Mouse (Mus musculus) liver, embryonic 13.5 days (tissue): Measurements from ENCODE around the gene Lrrc23. TPM values are rescaled to one million over a fixed set of nuclear protein-coding genes. Genes with fewer than 3 reads are reported as not detected.

Source experiments
- ATAC-seq: fragments of 200-750 bp; cut with Nextera tagmentation; 2 replicates; pipeline ENCODE4 v1.8.0; 2017; ENCODE audit warnings: low read depth, mild to moderate bottlenecking, moderate number of reproducible peaks, moderate library complexity
- DNase-seq: peaks from one replicate; pipeline ENCODE4 v3.0.0; 2022
- H3K27ac ChIP-seq: fragments of 300-500 bp; sonication (generic); 2 replicates; pipeline ENCODE4 v1.5.1; 2015; ENCODE audit warnings: moderate library complexity, mild to moderate bottlenecking, inconsistent platforms
- H3K27me3 ChIP-seq: fragments of 300-500 bp; sonication (generic); 2 replicates; pipeline ENCODE4 v1.6.1; 2015; ENCODE audit warnings: mild to moderate bottlenecking, inconsistent platforms
- H3K36me3 ChIP-seq: fragments of 300-500 bp; sonication (generic); 2 replicates; pipeline ENCODE4 v1.6.1; 2015; ENCODE audit warnings: mild to moderate bottlenecking, inconsistent platforms
- H3K4me1 ChIP-seq: fragments of 300-500 bp; sonication (generic); replicated peaks from 2 replicates; pipeline ENCODE4 v1.6.1; 2015; ENCODE audit warnings: inconsistent platforms
- H3K4me2 ChIP-seq: fragments of 300-500 bp; sonication (generic); 2 replicates; pipeline ENCODE4 v1.6.1; 2015; ENCODE audit warnings: inconsistent platforms, mild to moderate bottlenecking, moderate library complexity
- H3K4me3 ChIP-seq: fragments of 300-500 bp; sonication (generic); replicated peaks from 2 replicates; pipeline ENCODE4 v1.5.1; 2015; ENCODE audit warnings: mild to moderate bottlenecking, inconsistent platforms
- H3K9ac ChIP-seq: fragments of 300-500 bp; sonication (generic); 2 replicates; pipeline ENCODE4 v1.6.1; 2015; ENCODE audit warnings: mild to moderate bottlenecking, inconsistent platforms
- H3K9me3 ChIP-seq: fragments of 300-500 bp; sonication (generic); replicated peaks from 2 replicates; pipeline ENCODE4 v1.6.1; 2016; ENCODE audit warnings: inconsistent platforms
- WGBS: fragments of 180-500 bp; shearing (Covaris S2); methylation state at CpG from one replicate; pipeline ENCODE4 v1.1.7; 2015; ENCODE audit not compliant: insufficient replicate concordance; 5-methylcytosine and 5-hydroxymethylcytosine counted together
- polyA plus RNA-seq: library from polyadenylated mRNA; unstranded; fragments of >200 nt; fragmentation: Nextera tagmentation; extraction: Ambion mirVana; gene quantifications from 2 replicates; pipeline ENCODE4 v1.2.1, GENCODE M21; 2015

Lrrc23 gene
- polyA plus RNA-seq, 1 experiment from 2014 or later, result not detected

DNA sequence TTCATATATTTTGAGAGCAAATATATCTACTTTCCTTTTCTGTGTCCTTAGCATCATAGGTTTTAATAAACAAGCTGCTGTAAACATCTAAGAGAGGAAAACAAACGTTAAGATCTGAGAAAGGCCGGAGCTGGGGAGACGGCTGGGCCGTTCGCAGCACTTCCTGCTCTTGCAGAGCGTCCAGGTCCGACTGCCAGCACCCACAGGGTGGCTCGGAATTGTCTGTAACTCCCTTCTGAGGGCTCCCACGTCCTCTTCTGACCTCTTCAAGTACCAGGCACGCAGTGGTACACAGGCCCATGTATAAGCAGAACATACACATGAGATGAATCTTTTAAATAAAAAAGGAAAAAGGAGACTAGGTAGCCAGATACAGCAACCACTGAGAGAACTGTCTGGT, 8.2 kb upstream of the Lrrc23 start:
- no peaks in the 10 kb centered on the region for H3K36me3 ChIP-seq
- H3K27ac ChIP-seq, result no peak overlapping the region
- no peak for ATAC-seq
- H3K27me3 ChIP-seq, result no peaks in the 10 kb centered on the region
- no peak overlapping the region for H3K4me3 ChIP-seq
- H3K9ac ChIP-seq, result no peak overlapping the region
- 69% methylated on average over 10 of the region's 10 CpGs for WGBS
- no peak overlapping the region for H3K4me2 ChIP-seq
- H3K9me3 ChIP-seq, result no peaks in the 10 kb centered on the region
- H3K4me1 ChIP-seq, result peaks cover 4% of the 10 kb centered on the region; the same call in 1 of the 2 replicates
- DNase-seq, result no peak

DNA sequence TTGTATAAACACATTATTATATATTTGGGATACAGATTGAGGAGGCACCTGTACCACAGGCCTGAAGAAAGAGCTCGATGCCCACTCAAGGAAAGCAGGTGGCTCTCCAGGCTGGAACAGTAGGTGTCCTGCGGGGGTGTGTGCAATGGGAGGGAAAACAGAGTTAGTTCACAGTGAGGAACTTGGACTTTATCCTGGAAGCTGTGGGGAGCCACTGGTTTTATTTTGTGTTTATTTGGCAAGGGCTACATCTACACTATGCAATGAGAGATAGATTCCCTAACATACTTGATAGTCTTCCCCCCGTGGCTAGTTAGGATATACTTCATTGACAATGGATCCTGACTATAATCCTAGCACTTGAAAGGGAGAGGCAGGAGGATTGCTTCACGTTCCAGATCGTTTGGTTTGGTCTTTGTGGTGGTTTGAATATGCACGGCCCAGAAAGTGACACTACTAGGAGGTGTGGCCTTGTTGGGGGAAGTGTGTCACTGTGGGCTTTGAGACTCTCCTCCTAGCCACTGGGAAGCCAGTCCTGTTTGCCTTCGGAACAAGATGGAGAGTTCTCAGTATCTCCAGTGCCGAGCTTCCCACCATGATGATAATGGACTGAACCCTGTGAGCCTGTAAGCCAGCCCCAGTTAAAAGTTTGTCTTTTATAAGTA, 7.4 kb upstream of the Lrrc23 start:
- Histone ChIP-seq H3K36me3 (no peaks in the 10 kb centered on the region), H3K9ac (no peak overlapping the region), H3K9me3 (no peaks in the 10 kb centered on the region), H3K27ac (no peak overlapping the region), H3K4me2 (no peak overlapping the region), H3K4me1 (peaks cover 7% of the 10 kb centered on the region; the same call in 1 of the 2 replicates), H3K4me3 (no peak overlapping the region), H3K27me3 (no peaks in the 10 kb centered on the region; the same call in 1 of the 2 replicates)
- 38% methylated on average over 8 of the region's 8 CpGs for WGBS
- ATAC-seq (peak; percentile 48), DNase-seq (no peak)

DNA sequence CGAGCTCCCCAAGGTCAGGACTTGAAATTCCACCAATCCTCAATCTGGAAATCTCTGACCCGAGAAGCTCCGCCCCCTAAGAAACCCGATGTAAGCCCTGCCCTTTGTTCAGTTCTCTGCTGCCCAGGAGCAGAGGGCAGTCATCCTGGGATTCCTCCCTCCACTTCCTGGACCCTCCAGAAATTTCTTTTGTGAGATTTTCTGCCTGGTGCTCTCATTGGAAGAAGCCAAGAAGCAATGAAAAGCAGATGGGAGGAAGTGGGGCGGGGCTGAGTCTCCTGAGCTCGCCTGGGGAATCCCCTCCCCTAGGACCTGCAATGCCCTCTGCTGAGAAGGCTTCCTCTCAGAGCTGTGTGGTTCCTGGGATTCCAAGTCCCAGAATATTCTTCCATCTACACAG, 2.9 kb upstream of the Lrrc23 start:
- 18% methylated on average over 6 of the region's 6 CpGs for WGBS
- Histone ChIP-seq H3K9ac (no peak overlapping the region), H3K36me3 (no peaks in the 10 kb centered on the region), H3K4me3 (0 out of 2 replicates have a peak overlapping the region, but pooled peaks have one; percentile 10), H3K27me3 (peaks cover 41% of the 10 kb centered on the region), H3K27ac (no peak overlapping the region), H3K4me1 (peaks cover 11% of the 10 kb centered on the region; the same call in 1 of the 2 replicates), H3K9me3 (no peaks in the 10 kb centered on the region), H3K4me2 (peak overlapping the region; percentile 21)
- no peak for DNase-seq
- no peak for ATAC-seq

DNA sequence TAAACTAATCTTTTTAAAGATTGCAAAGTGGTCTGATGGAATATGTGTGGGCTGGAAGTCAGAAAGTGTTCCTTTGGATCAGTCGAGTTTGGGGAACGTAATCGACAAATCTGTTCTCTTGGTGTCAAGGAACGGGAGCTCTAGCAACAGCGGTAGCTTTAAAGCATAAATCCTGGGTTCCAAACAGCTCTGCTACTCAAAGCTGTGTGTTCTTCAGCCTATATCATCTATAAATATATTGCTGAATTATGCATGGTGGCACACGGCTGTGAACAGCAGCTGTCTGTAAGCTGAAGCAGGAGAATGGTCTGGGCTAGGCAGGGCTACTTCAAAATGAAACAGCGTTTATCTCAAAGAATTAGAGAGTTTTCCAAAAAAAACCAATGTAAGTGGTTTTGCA, 1.4 kb upstream of the Lrrc23 start:
- H3K4me1 ChIP-seq, result peaks cover 11% of the 10 kb centered on the region; the same call in 1 of the 2 replicates
- DNase-seq (no peak), ATAC-seq (no peak)
- no peak overlapping the region for H3K4me2 ChIP-seq
- no peaks in the 10 kb centered on the region for H3K9me3 ChIP-seq
- H3K27me3 ChIP-seq, result peaks cover 41% of the 10 kb centered on the region
- no peak overlapping the region for H3K27ac ChIP-seq
- H3K36me3 ChIP-seq, result no peaks in the 10 kb centered on the region
- 76% methylated on average over 7 of the region's 7 CpGs for WGBS
- H3K4me3 ChIP-seq, result no peak overlapping the region
- no peak overlapping the region for H3K9ac ChIP-seq

DNA sequence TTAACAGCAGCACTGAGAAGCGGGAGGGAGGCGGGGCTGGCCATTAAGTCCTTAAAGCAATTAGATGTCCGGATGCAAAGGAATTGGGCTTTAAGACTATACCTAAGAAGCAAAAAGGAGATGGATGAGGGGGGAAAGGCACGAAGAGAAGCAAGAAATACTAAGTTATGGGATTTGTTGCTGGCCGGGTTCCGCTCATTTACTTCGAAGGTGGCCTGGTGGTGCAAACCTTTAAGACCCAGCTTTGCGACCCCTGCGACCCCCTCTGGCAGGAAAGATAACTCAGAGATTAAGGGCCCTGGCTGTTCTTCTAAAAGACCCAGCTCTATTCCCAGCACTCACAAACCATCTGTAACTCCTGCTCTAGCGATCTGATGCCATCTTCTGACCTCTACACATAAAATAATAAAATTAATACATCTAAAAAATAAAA, 473 bp upstream of the Lrrc23 start:
- Histone ChIP-seq H3K4me1 (peaks cover 11% of the 10 kb centered on the region; the same call in 1 of the 2 replicates), H3K9me3 (no peaks in the 10 kb centered on the region), H3K27ac (no peak overlapping the region), H3K4me2 (peak overlapping the region; percentile 44), H3K4me3 (peak overlapping the region; percentile 4), H3K36me3 (no peaks in the 10 kb centered on the region), H3K27me3 (peaks cover 41% of the 10 kb centered on the region), H3K9ac (no peak overlapping the region)
- no peak for DNase-seq
- WGBS, result 10% methylated on average over 10 of the region's 10 CpGs
- ATAC-seq, result no peak

DNA sequence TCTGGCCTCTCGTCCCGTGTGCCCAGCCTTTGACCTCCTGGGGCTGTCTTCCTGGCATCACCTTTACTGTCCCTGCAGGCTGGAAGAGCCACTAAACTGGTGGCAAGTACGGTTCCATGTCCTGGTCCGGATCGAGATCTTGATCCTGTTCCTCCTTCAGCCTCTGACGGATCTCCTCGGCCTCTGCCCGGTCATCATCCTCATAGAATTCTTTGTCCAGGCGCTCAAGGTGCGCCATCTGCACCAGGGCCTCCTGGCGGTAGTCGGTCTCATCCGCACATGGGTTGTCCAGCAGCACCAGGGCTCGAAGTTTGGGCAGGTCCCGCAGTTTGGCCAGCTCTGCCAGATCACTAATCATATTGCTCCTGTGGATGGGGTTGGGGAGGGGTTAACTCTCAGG, 9.0 kb downstream of the Lrrc23 start:
- H3K27ac ChIP-seq, result no peak overlapping the region
- DNase-seq (no peak), ATAC-seq (no peak)
- H3K4me1 ChIP-seq, result peaks cover 20% of the 10 kb centered on the region
- H3K4me3 ChIP-seq, result no peak overlapping the region
- no peaks in the 10 kb centered on the region for H3K36me3 ChIP-seq
- no peak overlapping the region for H3K9ac ChIP-seq
- H3K4me2 ChIP-seq, result no peak overlapping the region
- peaks cover 65% of the 10 kb centered on the region for H3K27me3 ChIP-seq
- no peaks in the 10 kb centered on the region for H3K9me3 ChIP-seq
- WGBS, result 65% methylated on average over 15 of the region's 15 CpGs

DNA sequence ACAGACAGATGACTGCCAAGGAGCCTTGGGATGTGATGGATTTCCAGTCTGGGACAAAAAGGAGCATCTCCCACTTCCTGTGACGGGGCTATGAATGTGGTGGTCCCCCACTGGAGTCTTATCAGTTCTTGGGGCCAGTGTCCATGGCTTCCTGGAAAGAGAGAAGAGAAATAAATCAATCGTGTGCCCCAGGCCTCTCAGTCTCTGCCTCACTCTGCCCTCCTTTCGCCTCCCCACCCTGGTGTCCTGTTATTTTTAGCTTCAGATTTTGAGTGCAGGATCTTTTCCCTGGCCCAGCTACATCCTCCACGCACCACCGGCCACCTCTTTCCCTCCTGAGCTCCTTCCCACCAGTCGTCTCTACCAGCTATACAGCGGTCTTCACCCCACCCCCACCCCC, 9.5 kb downstream of the Lrrc23 start:
- Histone ChIP-seq H3K4me3 (no peak overlapping the region), H3K36me3 (no peaks in the 10 kb centered on the region), H3K4me1 (peaks cover 20% of the 10 kb centered on the region), H3K9ac (no peak overlapping the region), H3K27ac (no peak overlapping the region), H3K9me3 (no peaks in the 10 kb centered on the region), H3K4me2 (no peak overlapping the region), H3K27me3 (peaks cover 68% of the 10 kb centered on the region)
- 30% methylated on average over 7 of the region's 7 CpGs for WGBS
- DNase-seq, result no peak
- ATAC-seq, result no peak

DNA sequence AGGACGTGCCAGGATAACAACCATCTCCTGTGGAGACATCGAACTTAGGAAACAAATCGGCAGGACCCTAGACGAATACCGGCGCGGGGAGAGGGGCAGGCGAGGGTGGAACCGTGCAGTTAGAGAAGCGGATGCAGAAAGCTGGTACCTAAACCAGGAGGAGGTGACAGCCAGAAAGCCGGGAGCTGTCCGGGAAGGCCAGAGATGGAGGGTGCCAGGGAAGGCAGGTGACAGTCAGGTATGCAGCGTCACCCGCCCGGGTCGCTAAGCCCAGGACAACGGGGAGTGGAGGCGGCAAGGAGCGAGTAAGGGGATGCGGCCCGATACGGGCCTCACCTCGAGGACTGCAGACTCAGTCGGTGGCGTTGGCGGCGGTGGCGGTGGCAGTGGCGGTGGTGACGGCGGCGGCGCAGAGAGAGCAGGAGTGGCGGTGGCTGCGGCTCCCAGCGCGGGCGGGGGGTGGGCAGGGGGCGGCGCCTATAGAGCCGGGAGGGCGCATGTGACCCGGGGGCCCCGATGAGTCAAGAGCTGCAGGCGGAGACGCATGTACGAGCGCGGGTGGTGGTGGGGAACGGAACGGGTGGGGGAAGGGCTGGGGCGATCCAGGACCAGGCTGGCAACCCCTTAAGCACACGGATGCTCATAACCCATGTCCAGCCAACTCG, 10.3 kb downstream of the Lrrc23 start, which contains the start of gene Eno2:
Gene Eno2, minus strand, starts transcription at position 573 of the 665 bp plus-strand sequence.
- peaks cover 20% of the 10 kb centered on the region for H3K4me1 ChIP-seq
- ATAC-seq (peak; percentile 32; the same call in 1 of the 2 replicates), DNase-seq (no peak)
- H3K4me3 ChIP-seq, result peak within 1 kb of the TSS; percentile 52
- no peaks in the 10 kb centered on the region for H3K36me3 ChIP-seq
- H3K9me3 ChIP-seq, result no peaks in the 10 kb centered on the region
- H3K4me2 ChIP-seq, result peak within 1 kb of the TSS; percentile 68
- peaks cover 69% of the 10 kb centered on the region for H3K27me3 ChIP-seq
- peak within 1 kb of the TSS; percentile 41 for H3K9ac ChIP-seq
- WGBS, result 2% methylated on average over 54 of the region's 54 CpGs
- H3K27ac ChIP-seq, result no peak within 1 kb of the TSS

DNA sequence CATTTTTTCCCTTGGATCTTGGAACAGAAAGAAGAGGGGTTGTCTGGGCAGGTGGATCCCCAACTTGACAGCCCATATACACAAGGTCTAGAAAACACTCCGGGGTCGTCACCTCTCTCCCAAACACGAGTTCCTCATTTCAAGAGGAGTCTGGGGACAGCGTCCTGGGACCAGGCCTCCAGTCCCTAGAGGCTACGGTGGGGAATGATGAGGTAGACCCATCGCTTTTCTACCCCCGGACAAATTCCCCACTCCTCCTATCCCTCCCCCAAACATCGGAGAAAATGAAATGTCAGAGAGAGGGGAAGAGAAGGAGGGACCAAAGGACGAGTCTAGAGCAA, 10.9 kb downstream of the Lrrc23 start:
- ATAC-seq, result no peak
- Histone ChIP-seq H3K4me1 (peaks cover 20% of the 10 kb centered on the region), H3K9ac (no peak overlapping the region; the same call in 1 of the 2 replicates), H3K27ac (no peak overlapping the region), H3K9me3 (no peaks in the 10 kb centered on the region), H3K36me3 (no peaks in the 10 kb centered on the region), H3K27me3 (peaks cover 74% of the 10 kb centered on the region), H3K4me3 (peak overlapping the region; percentile 52), H3K4me2 (peak overlapping the region; percentile 68)
- DNase-seq, result no peak
- WGBS, result 4% methylated on average over 9 of the region's 9 CpGs

DNA sequence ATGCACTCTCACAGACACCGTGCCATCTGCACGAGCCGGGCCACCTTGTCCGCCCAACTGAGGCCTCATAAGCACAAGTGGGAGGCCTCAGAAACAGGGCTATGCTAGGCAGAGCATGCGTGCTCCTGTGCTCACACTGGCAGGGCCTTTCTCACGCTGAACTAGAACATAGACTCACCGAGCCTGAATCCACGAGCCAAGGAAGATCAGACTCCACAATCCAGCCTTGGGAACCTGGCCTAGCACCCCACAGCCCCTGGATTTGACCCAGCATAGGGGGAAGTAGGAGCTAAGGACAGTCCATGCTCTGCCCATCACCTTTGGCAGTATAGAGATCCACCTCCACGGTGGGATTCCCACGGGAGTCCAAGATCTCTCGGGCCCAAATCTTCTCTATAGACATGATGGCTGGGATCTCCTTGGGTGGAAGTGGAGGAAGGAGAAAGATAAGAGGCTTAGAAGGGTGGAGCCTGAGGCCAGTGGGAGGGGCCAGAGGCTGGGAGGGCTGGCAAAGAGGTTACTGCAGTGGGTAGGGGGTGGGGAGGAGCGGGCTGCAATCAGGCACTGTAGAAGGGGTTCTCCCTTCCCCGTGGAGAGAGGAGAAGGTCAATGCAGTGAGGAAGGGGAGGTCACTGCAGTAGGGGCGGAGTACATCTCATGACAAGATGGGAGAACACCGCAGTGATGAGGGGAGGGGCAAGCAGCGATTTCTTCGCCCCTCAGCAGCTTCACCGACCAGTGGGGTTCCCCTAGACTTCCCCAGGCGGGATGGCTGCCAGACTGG, 11.4 kb downstream of the Lrrc23 start:
- ATAC-seq, result peak; percentile 39; the same call in 1 of the 2 replicates
- WGBS, result 26% methylated on average over 19 of the region's 19 CpGs
- Histone ChIP-seq H3K4me3 (peak overlapping the region; percentile 52), H3K36me3 (no peaks in the 10 kb centered on the region), H3K9me3 (no peaks in the 10 kb centered on the region), H3K27ac (no peak overlapping the region), H3K4me2 (peak overlapping the region; percentile 68), H3K27me3 (peaks cover 74% of the 10 kb centered on the region), H3K9ac (no peak overlapping the region), H3K4me1 (peaks cover 20% of the 10 kb centered on the region)
- DNase-seq, result no peak

DNA sequence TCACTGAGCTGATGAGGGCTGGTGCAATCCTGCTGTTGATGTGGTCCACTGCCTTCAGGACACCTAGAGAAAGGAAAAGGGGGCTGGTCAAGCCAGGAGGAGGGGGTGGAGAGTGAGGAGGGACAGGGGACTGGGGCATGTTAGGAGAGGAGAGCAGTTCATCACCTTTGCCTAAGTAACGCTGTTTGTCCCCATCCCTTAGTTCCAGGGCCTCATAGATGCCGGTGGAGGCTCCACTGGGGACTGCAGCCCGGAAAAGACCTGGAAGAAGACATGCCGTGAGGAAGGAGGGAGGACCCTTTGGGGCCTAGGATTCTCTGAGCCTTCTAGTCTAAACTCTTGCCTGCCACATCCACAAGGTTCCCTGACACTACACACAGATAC, 12.0 kb downstream of the Lrrc23 start:
- Histone ChIP-seq H3K27me3 (peaks cover 79% of the 10 kb centered on the region), H3K4me2 (no peak overlapping the region)

More for the DNA sequence above, 12.0 kb downstream of the Lrrc23 start:
- H3K9me3 ChIP-seq, result no peaks in the 10 kb centered on the region
- no peaks in the 10 kb centered on the region for H3K36me3 ChIP-seq
- no peak overlapping the region for H3K27ac ChIP-seq
- H3K4me1 ChIP-seq, result peaks cover 20% of the 10 kb centered on the region
- no peak overlapping the region for H3K4me3 ChIP-seq
- ATAC-seq, result no peak
- DNase-seq, result no peak
- 65% methylated on average over 4 of the region's 4 CpGs for WGBS
- H3K9ac ChIP-seq, result no peak overlapping the region
